Mouse (Mus musculus): ENCODE measurements around the gene Tcf7. TPM values are rescaled to one million over a fixed set of nuclear protein-coding genes. Genes with fewer than 3 reads are reported as not detected.

Tcf7 gene
- 1 to 10 TPM in 1 of 2 experiments, under 1 TPM in 1; 0.65 to 1.2 TPM for total RNA-seq (2021)

- intact Hi-C loops (cut with DNase I): no loop called here
Measured at GRCm38 (mm10) chr11:52282774-52283595, at the start of gene Tcf7. Gene Tcf7 (minus strand): TSS chr11:52283014.

GRCm38 (mm10) chr11:52327313-52327712 is 44.5 kb upstream of the Tcf7 start:
- intact Hi-C loops (cut with DNase I): no loop called here

More at GRCm38 (mm10) chr11:52282774-52283595, at the start of gene Tcf7:
- peak; percentile 50 to 63 for DNase-seq

GRCm38 (mm10) chr11:52324442-52325367 is 41.9 kb upstream of the Tcf7 start:
- intact Hi-C loops (cut with DNase I): no loop called here
- no peak for DNase-seq

More at GRCm38 (mm10) chr11:52327313-52327712, 44.5 kb upstream of the Tcf7 start:
- no peak for DNase-seq

- no peak for DNase-seq
- intact Hi-C loops (cut with DNase I): no loop called here
Measured at GRCm38 (mm10) chr11:52321540-52321939, 38.7 kb upstream of the Tcf7 start.

GRCm38 (mm10) chr11:52320529-52320928 is 37.7 kb upstream of the Tcf7 start:
- intact Hi-C loops (cut with DNase I): no loop called here
- no peak for DNase-seq

- intact Hi-C loops (cut with DNase I): no loop called here
- DNase-seq: no peak
Measured at GRCm38 (mm10) chr11:52319664-52320063, 36.9 kb upstream of the Tcf7 start.

- DNase-seq: no peak
- intact Hi-C loops (cut with DNase I): no loop called here
Measured at GRCm38 (mm10) chr11:52318445-52318844, 35.6 kb upstream of the Tcf7 start.

- intact Hi-C loops (cut with DNase I): no loop called here
- no peak for DNase-seq
Measured at GRCm38 (mm10) chr11:52314102-52314793, 31.4 kb upstream of the Tcf7 start.

- intact Hi-C loops (cut with DNase I): no loop called here
- DNase-seq: no peak
Measured at GRCm38 (mm10) chr11:52310709-52311108, 27.9 kb upstream of the Tcf7 start.

- DNase-seq: no peak
- intact Hi-C loops (cut with DNase I): no loop called here
Measured at GRCm38 (mm10) chr11:52309487-52309886, 26.7 kb upstream of the Tcf7 start.

- intact Hi-C loops (cut with DNase I): no loop called here
- no peak for DNase-seq
Measured at GRCm38 (mm10) chr11:52306431-52306830, 23.6 kb upstream of the Tcf7 start.

GRCm38 (mm10) chr11:52305266-52305665 is 22.5 kb upstream of the Tcf7 start:
- DNase-seq: no peak
- intact Hi-C loops (cut with DNase I): no loop called here

GRCm38 (mm10) chr11:52302668-52303067 is 19.9 kb upstream of the Tcf7 start:
- intact Hi-C loops (cut with DNase I): no loop called here
- DNase-seq: no peak

- intact Hi-C loops (cut with DNase I): no loop called here
- no peak for DNase-seq
Measured at GRCm38 (mm10) chr11:52299687-52300086, 16.9 kb upstream of the Tcf7 start.

- no peak for DNase-seq
- intact Hi-C loops (cut with DNase I): loop anchor here (1.0 kb wide), 1 partner anchor 44 kb away; no protein-coding TSS in a partner anchor
Measured at GRCm38 (mm10) chr11:52298955-52299354, 16.1 kb upstream of the Tcf7 start.

GRCm38 (mm10) chr11:52297352-52297751 is 14.5 kb upstream of the Tcf7 start:
- intact Hi-C loops (cut with DNase I): loop anchor here (1.0 to 2.0 kb wide), 2 partner anchors 43 to 155 kb away; no protein-coding TSS in a partner anchor
- DNase-seq: peak; percentile 81 to 85

GRCm38 (mm10) chr11:52294103-52294502 is 11.3 kb upstream of the Tcf7 start:
- DNase-seq: no peak
- intact Hi-C loops (cut with DNase I): no loop called here

GRCm38 (mm10) chr11:52292894-52293293 is 10.1 kb upstream of the Tcf7 start:
- no peak for DNase-seq
- intact Hi-C loops (cut with DNase I): no loop called here

GRCm38 (mm10) chr11:52292346-52292745 is 9.5 kb upstream of the Tcf7 start:
- no peak for DNase-seq
- intact Hi-C loops (cut with DNase I): no loop called here

- intact Hi-C loops (cut with DNase I): no loop called here
- no peak for DNase-seq
Measured at GRCm38 (mm10) chr11:52286958-52287305, 4.1 kb upstream of the Tcf7 start.
